Mouse (Mus musculus) heart, adult 11 months (tissue): ENCODE data around the gene Plcg1.
A peak's percentile ranks its signal among the peaks of the same experiment; 100 is the strongest.

Source experiments
- DNase-seq: peaks from one replicate; pipeline ENCODE4 v3.0.0; 2022

The Plcg1 gene

GRCm38 (mm10) chr2:160736466-160736865 is 5.4 kb downstream of the Plcg1 start:
- DNase-seq, result peak; percentile 87

GRCm38 (mm10) chr2:160738354-160738753 is 7.3 kb downstream of the Plcg1 start:
- DNase-seq, result peak; percentile 97

GRCm38 (mm10) chr2:160739647-160740356 is 8.7 kb downstream of the Plcg1 start:
- no peak for DNase-seq

GRCm38 (mm10) chr2:160740521-160741156 is 9.5 kb downstream of the Plcg1 start:
- DNase-seq, result no peak

- DNase-seq, result no peak
These were observed 10.5 kb downstream of the Plcg1 start for GRCm38 (mm10) chr2:160741580-160741979.

GRCm38 (mm10) chr2:160742161-160742609 is 11.1 kb downstream of the Plcg1 start:
- DNase-seq, result peak; percentile 95

GRCm38 (mm10) chr2:160744040-160744822 is 13.1 kb downstream of the Plcg1 start:
- peak; percentile 97 for DNase-seq

GRCm38 (mm10) chr2:160744823-160745210 is 13.7 kb downstream of the Plcg1 start:
- no peak for DNase-seq

GRCm38 (mm10) chr2:160745497-160745896 is 14.4 kb downstream of the Plcg1 start:
- DNase-seq, result no peak

GRCm38 (mm10) chr2:160746637-160747036 is 15.5 kb downstream of the Plcg1 start:
- DNase-seq, result no peak

GRCm38 (mm10) chr2:160747075-160747474 is 16.0 kb downstream of the Plcg1 start:
- no peak for DNase-seq

- DNase-seq, result no peak
These were observed 25.6 kb downstream of the Plcg1 start for GRCm38 (mm10) chr2:160756583-160757203.

GRCm38 (mm10) chr2:160760433-160761184 is 29.5 kb downstream of the Plcg1 start:
- DNase-seq, result peak; percentile 94

GRCm38 (mm10) chr2:160763816-160764215 is 32.7 kb downstream of the Plcg1 start:
- peak; percentile 80 for DNase-seq

- DNase-seq, result peak; percentile 88
These were observed 33.3 kb downstream of the Plcg1 start for GRCm38 (mm10) chr2:160764386-160764785.

- DNase-seq, result peak; percentile 83
These were observed 34.0 kb downstream of the Plcg1 start for GRCm38 (mm10) chr2:160765096-160765495.

- DNase-seq, result peak; percentile 99
These were observed 35.3 kb downstream of the Plcg1 start for GRCm38 (mm10) chr2:160766371-160766771.

GRCm38 (mm10) chr2:160767201-160767600 is 36.1 kb downstream of the Plcg1 start:
- DNase-seq, result peak; percentile 90

GRCm38 (mm10) chr2:160768097-160768695 is 37.1 kb downstream of the Plcg1 start:
- peak; percentile 90 for DNase-seq

- DNase-seq, result peak; percentile 91
These were observed 37.9 kb downstream of the Plcg1 start for GRCm38 (mm10) chr2:160768997-160769396.

GRCm38 (mm10) chr2:160770409-160770808 is 39.3 kb downstream of the Plcg1 start:
- DNase-seq, result peak; percentile 90

GRCm38 (mm10) chr2:160770871-160771270 is 39.8 kb downstream of the Plcg1 start:
- peak; percentile 74 for DNase-seq
